Mouse (Mus musculus) layer of hippocampus, postnatal 25 days (tissue): ENCODE measurements around the gene Pno1. TPM values are rescaled to one million over a fixed set of nuclear protein-coding genes. Genes with fewer than 3 reads are reported as not detected.

Source experiments
- DNase-seq, 2 experiments: peaks; one replicate each; pipeline ENCODE4 v3.0.0; 2022; ENCODE audit warnings: mixed read lengths in 2 of 2, low spot score in 1 of 2; ENCODE audit errors: extremely low spot score in 1 of 2
- total RNA-seq, 2 experiments: library from RNA; stranded (reverse); gene quantifications; 2 replicates each; pipeline ENCODE4 v1.2.3; 2021

The Pno1 gene
- total RNA-seq, 2 experiments from 2014 or later = 26.1 to 28.8 TPM

GRCm38 (mm10) chr11:17181807-17182206 lies 29.6 kb downstream of the Pno1 start, which contains the start of gene Wdr92:
Gene Wdr92, plus strand, starts transcription at chr11:17182107.
- DNase-seq = no peak

DNA sequence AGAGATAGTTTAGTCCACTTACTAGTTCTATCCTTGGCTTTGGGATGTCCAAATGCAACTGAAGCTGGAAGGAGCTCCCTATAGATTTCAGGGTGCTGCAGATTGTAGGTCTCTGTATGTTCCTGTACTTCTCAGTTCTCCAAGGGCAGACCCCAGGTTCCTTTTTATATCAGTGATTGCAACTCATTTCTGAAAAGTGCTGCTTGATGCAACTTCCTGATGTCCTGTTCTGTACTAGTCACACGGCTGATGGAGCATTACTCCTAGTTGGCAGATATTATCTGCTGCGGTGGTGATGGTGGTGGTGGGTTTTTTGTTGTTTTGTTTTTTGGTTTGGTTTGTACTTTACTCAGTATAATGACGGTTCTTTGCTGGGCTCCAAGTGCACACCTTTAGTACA lies 30.6 kb downstream of the Pno1 start:
- no peak for DNase-seq

GRCm38 (mm10) chr11:17176638-17177037 lies 34.7 kb downstream of the Pno1 start:
- DNase-seq = no peak

GRCm38 (mm10) chr11:17172300-17172699 lies 39.1 kb downstream of the Pno1 start:
- DNase-seq = no peak

GRCm38 (mm10) chr11:17170938-17171729 lies 40.2 kb downstream of the Pno1 start:
- DNase-seq = no peak

DNA sequence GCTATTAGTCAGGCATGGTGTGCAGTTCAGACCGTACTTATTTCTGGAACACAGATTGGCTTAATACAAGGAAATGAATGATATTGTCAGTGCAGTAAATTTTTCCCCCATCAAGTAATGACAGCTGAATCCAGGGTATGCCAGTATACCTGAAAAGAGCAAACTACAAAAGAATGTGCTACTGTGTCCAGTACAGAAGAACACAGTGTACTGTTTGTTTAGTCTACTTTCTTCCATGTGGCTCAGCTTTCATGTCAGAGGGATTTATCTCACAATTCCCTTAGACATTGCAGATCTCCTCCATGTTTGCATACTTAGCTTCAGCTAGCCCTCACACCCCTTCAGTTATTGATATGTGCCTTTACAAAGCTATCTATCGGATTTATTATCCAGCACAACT lies 42.1 kb downstream of the Pno1 start:
- no peak for DNase-seq

DNA sequence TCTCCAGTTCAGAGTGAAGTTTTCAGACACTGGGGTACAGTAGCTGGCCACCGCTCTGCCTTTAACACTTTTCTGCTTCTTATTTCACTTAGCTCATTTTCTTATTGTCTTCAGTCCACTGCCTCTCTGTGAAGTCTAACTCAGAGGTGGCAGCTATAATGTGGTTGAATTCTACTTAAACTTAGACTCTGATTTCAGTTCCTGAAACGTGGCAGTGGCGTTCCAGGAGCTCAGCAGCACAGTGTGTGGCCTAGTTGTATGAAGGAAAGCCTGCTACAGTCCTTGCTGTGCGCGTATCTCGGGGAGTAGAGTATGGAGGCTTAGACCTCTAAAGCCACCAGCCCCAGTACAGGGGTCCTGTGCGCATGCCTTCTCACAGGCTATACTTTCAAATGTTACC lies 44.7 kb downstream of the Pno1 start:
- no peak for DNase-seq

- no peak for DNase-seq
Observed at GRCm38 (mm10) chr11:17163956-17164355, 47.4 kb downstream of the Pno1 start.

- DNase-seq = no peak
Observed at GRCm38 (mm10) chr11:17160242-17160641, 51.1 kb downstream of the Pno1 start.

GRCm38 (mm10) chr11:17159738-17160241 lies 51.6 kb downstream of the Pno1 start:
- DNase-seq = peak; percentile 44 to 54

DNA sequence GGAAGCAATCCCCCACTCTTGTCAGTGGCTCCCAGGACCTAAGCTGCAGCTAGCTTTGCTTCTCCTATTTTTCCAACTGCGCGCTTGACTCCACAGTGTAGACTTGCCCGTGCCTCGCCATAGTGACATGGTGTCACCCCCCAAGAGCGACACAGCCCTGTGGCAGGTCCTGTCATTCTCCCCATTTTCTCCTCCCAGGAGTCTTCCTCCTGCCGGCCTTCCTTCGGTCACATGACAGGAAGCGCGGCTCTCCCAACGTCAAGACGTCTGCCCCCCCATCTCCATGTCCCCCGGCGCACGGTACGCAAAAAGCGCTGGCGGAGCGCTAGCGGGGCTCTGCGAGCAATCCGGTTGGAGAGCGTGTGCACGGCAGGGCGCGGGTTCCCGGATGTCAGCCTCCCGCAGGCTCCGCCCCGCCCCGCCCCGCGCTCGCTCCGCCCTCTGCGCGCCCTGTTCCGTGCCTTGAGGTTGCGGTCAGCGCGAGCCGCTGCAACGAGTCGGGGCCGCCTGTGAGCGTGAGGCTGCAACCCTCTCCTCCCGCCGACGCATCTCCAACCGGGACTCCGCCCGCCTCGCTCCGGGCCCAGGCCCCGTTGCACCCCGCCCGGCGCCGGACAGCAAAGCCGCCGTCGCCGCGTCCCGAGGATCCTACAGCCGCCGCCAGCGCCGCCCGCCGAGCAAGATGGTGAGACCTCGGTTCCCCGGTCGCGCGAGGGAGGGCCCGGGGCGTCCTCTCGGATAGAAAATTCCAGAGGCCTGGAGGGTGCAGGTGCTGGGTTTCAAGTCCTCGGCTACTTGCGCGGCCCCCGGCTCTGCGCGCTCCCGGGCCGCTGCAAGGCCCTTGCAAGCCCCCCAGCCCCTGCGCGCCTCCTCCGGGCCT lies 52.3 kb downstream of the Pno1 start, which contains the start of gene Ppp3r1:
Ppp3r1 (plus strand) TSS at position 406 of the 880 bp plus-strand sequence.
- DNase-seq = peak; percentile 91 to 95

Other genes with a start within 250 kb of the Pno1 start
- 100 to 1,000 TPM; 123 to 132 TPM for gene Cnrip1, start 160.0 kb downstream of the Pno1 start, total RNA-seq
- gene Plek, start 159.2 kb downstream of the Pno1 start, total RNA-seq = 1 to 10 TPM; 5.1 to 5.2 TPM
- 100 to 1,000 TPM; 965 to 994 TPM for gene Ppp3r1, start 52.3 kb downstream of the Pno1 start, total RNA-seq
- 10 to 100 TPM in 1 of 2 experiments, 1 to 10 TPM in 1; 10.0 to 10.1 TPM for gene Wdr92, start 29.5 kb downstream of the Pno1 start, total RNA-seq
- 10 to 100 TPM; 51.4 to 53.2 TPM for gene C1d, start 46.0 kb upstream of the Pno1 start, total RNA-seq